Mouse (Mus musculus) adrenal gland, postnatal 36 days (tissue): Measurements from ENCODE around the gene Obp1a. TPM values are rescaled to one million over a fixed set of nuclear protein-coding genes. Genes with fewer than 3 reads are reported as not detected.

Experiments
- DNase-seq, 2 experiments: peaks; one replicate each; pipeline ENCODE4 v3.0.0; 2021; ENCODE audit warnings: mixed read lengths in 1 of 2
- long read RNA-seq, 2 experiments: library from polyadenylated mRNA; stranded (forward); transcript quantifications; one replicate each; pipeline ENCODE4 v2.0.0; 2021; ENCODE audit warnings: borderline sequencing depth in 2 of 2
- total RNA-seq, 2 experiments: library from RNA; stranded (reverse); gene quantifications; 2 replicates each; pipeline ENCODE4 v1.2.3; 2021

Obp1a gene
- not detected for total RNA-seq
- long read RNA-seq, experiment 1 = 0 reads
- long read RNA-seq, experiment 2 = 0 reads

- no peak for DNase-seq
Measured at GRCm38 (mm10) chrX:78091274-78091673, at the start of gene Obp1a. TSS of gene Obp1a (minus strand) at chrX:78091374.

- DNase-seq = no peak
Measured at GRCm38 (mm10) chrX:78125167-78125566, 34.0 kb upstream of the Obp1a start, which contains the start of gene Gm5938. TSS of gene Gm5938 (plus strand) at chrX:78125467.

Other genes starting within 250 kb of the Obp1a start
- gene Pbsn, start 237.8 kb downstream of the Obp1a start, total RNA-seq = not detected
- gene Gm14744, start 226.6 kb downstream of the Obp1a start, total RNA-seq = not detected
- gene 5430402E10Rik, start 166.3 kb downstream of the Obp1a start, total RNA-seq = not detected
- gene Gm5938, start 34.1 kb upstream of the Obp1a start, total RNA-seq = not detected
- gene Obp1b, start 95.4 kb upstream of the Obp1a start, total RNA-seq = not detected
- gene Gm14743, start 154.5 kb upstream of the Obp1a start, total RNA-seq = not detected